Mouse (Mus musculus) gastrocnemius, postnatal 10 days (tissue): Measurements from ENCODE around the gene Hspa12a. TPM values are rescaled to one million over a fixed set of nuclear protein-coding genes. Genes with fewer than 3 reads are reported as not detected.

ENCODE experiments used
- DNase-seq: peaks from one replicate; pipeline ENCODE4 v3.0.0; 2021; ENCODE audit warnings: mixed read lengths
- total RNA-seq, 2 experiments: library from RNA; stranded (reverse); gene quantifications; 2 replicates each; pipeline ENCODE4 v1.2.3; 2021

The Hspa12a gene
- total RNA-seq, 2 experiments from 2014 or later = 16.2 to 16.8 TPM

- DNase-seq = peak; percentile 80
Measured at GRCm38 (mm10) chr19:58860255-58861173, 82.9 kb downstream of the Hspa12a start.

GRCm38 (mm10) chr19:58859831-58860254 lies 83.6 kb downstream of the Hspa12a start:
- peak; percentile 19 for DNase-seq

- DNase-seq = no peak
Measured at GRCm38 (mm10) chr19:58859357-58859756, 84.1 kb downstream of the Hspa12a start.

GRCm38 (mm10) chr19:58856129-58856855 lies 87.2 kb downstream of the Hspa12a start:
- no peak for DNase-seq

- DNase-seq = no peak
Measured at GRCm38 (mm10) chr19:58854899-58855298, 88.6 kb downstream of the Hspa12a start.

GRCm38 (mm10) chr19:58853036-58853735 lies 90.3 kb downstream of the Hspa12a start:
- no peak for DNase-seq

- DNase-seq = no peak
Measured at GRCm38 (mm10) chr19:58850719-58851466, 92.6 kb downstream of the Hspa12a start.

- DNase-seq = no peak
Measured at GRCm38 (mm10) chr19:58849333-58850131, 93.9 kb downstream of the Hspa12a start.

- no peak for DNase-seq
Measured at GRCm38 (mm10) chr19:58843606-58844005, 99.8 kb downstream of the Hspa12a start.

GRCm38 (mm10) chr19:58840721-58841271 lies 102.7 kb downstream of the Hspa12a start:
- DNase-seq = no peak

GRCm38 (mm10) chr19:58839806-58840205 lies 103.6 kb downstream of the Hspa12a start:
- no peak for DNase-seq

- no peak for DNase-seq
Measured at GRCm38 (mm10) chr19:58839345-58839744, 104.1 kb downstream of the Hspa12a start.

- no peak for DNase-seq
Measured at GRCm38 (mm10) chr19:58838706-58839105, 104.7 kb downstream of the Hspa12a start.

- no peak for DNase-seq
Measured at GRCm38 (mm10) chr19:58833639-58834180, 109.7 kb downstream of the Hspa12a start.

- no peak for DNase-seq
Measured at GRCm38 (mm10) chr19:58832988-58833387, 110.5 kb downstream of the Hspa12a start.

GRCm38 (mm10) chr19:58831280-58831922 lies 112.1 kb downstream of the Hspa12a start:
- DNase-seq = no peak

- no peak for DNase-seq
Measured at GRCm38 (mm10) chr19:58830182-58830581, 113.3 kb downstream of the Hspa12a start.

GRCm38 (mm10) chr19:58829575-58829974 lies 113.9 kb downstream of the Hspa12a start:
- DNase-seq = peak; percentile 44

- DNase-seq = no peak
Measured at GRCm38 (mm10) chr19:58827656-58828055, 115.8 kb downstream of the Hspa12a start.

GRCm38 (mm10) chr19:58824316-58824715 lies 119.1 kb downstream of the Hspa12a start:
- DNase-seq = no peak
